Mouse (Mus musculus) erythroblast, embryonic 14.5 days (primary cell): ENCODE measurements around the gene Dtx2. TPM values are rescaled to one million over a fixed set of nuclear protein-coding genes. Genes with fewer than 3 reads are reported as not detected.

Experiments used
- H3K27me3 ChIP-seq: 2 replicates; pipeline ENCODE4 v1.6.1; 2012; ENCODE audit warnings: inconsistent platforms; ENCODE audit not compliant: control insufficient read depth
- H3K36me3 ChIP-seq: 2 replicates; pipeline ENCODE4 v1.6.1; 2012; ENCODE audit warnings: mild to moderate bottlenecking, inconsistent platforms; ENCODE audit not compliant: control insufficient read depth
- H3K4me1 ChIP-seq: 2 replicates; pipeline ENCODE4 v1.6.1; 2012; ENCODE audit warnings: inconsistent platforms; ENCODE audit not compliant: control insufficient read depth
- H3K4me3 ChIP-seq: replicated peaks from 2 replicates; pipeline ENCODE3; 2012; ENCODE audit warnings: moderate library complexity, mild to moderate bottlenecking, inconsistent platforms
- H3K9me3 ChIP-seq: 2 replicates; pipeline ENCODE4 v1.6.1; 2012; ENCODE audit warnings: low read length, inconsistent platforms, mixed read lengths; ENCODE audit not compliant: control insufficient read depth
- GATA1 ChIP-seq: IDR thresholded peaks from 2 replicates; pipeline ENCODE4 v1.6.1; 2012; ENCODE audit warnings: low read length, inconsistent platforms, mixed read lengths
- TAL1 ChIP-seq: IDR thresholded peaks from 3 replicates; pipeline ENCODE4 v1.6.1; 2012; ENCODE audit warnings: low read length, inconsistent platforms, mixed read lengths
- polyA plus RNA-seq: library from polyadenylated mRNA; stranded (reverse); fragments of >175 nt; gene quantifications from 2 replicates; pipeline ENCODE4 v1.2.3, GENCODE M21; 2012

Gene Dtx2
- polyA plus RNA-seq, 1 experiment, result 0.84 TPM

GRCm38 (mm10) chr5:135970247-135970646, 24.4 kb upstream of the Dtx2 start:
- peaks cover 7% of the 10 kb centered on the region for H3K27me3 ChIP-seq
- H3K4me3 ChIP-seq, result no peak overlapping the region
- no peak for TF ChIP-seq TAL1
- no peak for TF ChIP-seq GATA1
- H3K4me1 ChIP-seq, result peaks cover 13% of the 10 kb centered on the region
- H3K36me3 ChIP-seq, result no peaks in the 10 kb centered on the region
- H3K9me3 ChIP-seq, result no peaks in the 10 kb centered on the region

- TF ChIP-seq GATA1 (no peak), TAL1 (no peak)
- H3K4me1 ChIP-seq, result peaks cover 16% of the 10 kb centered on the region
- H3K9me3 ChIP-seq, result no peaks in the 10 kb centered on the region
- no peaks in the 10 kb centered on the region for H3K36me3 ChIP-seq
- H3K27me3 ChIP-seq, result no peaks in the 10 kb centered on the region
- H3K4me3 ChIP-seq, result no peak overlapping the region
Observed at GRCm38 (mm10) chr5:135971876-135972275, 22.7 kb upstream of the Dtx2 start.

DNA sequence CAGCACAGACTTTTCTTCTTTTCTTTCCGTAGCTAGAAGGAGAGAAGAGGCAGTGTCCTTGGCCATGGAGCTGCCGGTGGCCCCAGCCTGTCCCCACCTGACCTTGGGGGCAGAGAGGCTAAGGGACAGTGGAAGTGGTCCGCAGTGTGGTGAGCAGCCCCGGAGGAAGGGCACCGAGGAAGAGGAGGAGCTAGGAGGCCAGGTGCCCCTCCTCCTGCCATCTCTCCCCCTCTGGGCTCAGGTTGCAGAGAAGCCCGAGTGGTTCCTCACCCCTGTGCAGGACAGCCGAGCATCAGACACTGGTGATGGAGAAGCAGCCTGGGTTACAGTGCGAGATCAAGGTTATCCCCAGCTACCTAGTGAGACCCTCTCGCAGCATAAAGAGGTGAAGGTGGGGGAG, 20.2 kb upstream of the Dtx2 start, which contains the start of gene Ssc4d:
Gene Ssc4d (minus strand): TSS at position 167 of the 400 bp plus-strand sequence.
- Histone ChIP-seq H3K4me3 (no peak within 1 kb of the TSS), H3K4me1 (peaks cover 15% of the 10 kb centered on the region), H3K27me3 (no peaks in the 10 kb centered on the region), H3K36me3 (no peaks in the 10 kb centered on the region), H3K9me3 (no peaks in the 10 kb centered on the region)
- TF ChIP-seq TAL1 (no peak), GATA1 (no peak)

- 0 out of 2 replicates have a peak, but pooled peaks cover 4% of the 10 kb centered on the region for H3K27me3 ChIP-seq
- TF ChIP-seq GATA1 (no peak), TAL1 (no peak)
- H3K36me3 ChIP-seq, result no peaks in the 10 kb centered on the region
- H3K9me3 ChIP-seq, result no peaks in the 10 kb centered on the region
- no peak overlapping the region for H3K4me3 ChIP-seq
- peaks cover 14% of the 10 kb centered on the region for H3K4me1 ChIP-seq
Observed at GRCm38 (mm10) chr5:135975893-135976668, 18.5 kb upstream of the Dtx2 start.

GRCm38 (mm10) chr5:135979381-135979780, 15.2 kb upstream of the Dtx2 start:
- TF ChIP-seq GATA1 (no peak), TAL1 (no peak)
- H3K36me3 ChIP-seq, result no peaks in the 10 kb centered on the region
- no peak overlapping the region for H3K4me3 ChIP-seq
- peaks cover 4% of the 10 kb centered on the region; the same call in 1 of the 2 replicates for H3K27me3 ChIP-seq
- H3K9me3 ChIP-seq, result no peaks in the 10 kb centered on the region
- H3K4me1 ChIP-seq, result peaks cover 12% of the 10 kb centered on the region

DNA sequence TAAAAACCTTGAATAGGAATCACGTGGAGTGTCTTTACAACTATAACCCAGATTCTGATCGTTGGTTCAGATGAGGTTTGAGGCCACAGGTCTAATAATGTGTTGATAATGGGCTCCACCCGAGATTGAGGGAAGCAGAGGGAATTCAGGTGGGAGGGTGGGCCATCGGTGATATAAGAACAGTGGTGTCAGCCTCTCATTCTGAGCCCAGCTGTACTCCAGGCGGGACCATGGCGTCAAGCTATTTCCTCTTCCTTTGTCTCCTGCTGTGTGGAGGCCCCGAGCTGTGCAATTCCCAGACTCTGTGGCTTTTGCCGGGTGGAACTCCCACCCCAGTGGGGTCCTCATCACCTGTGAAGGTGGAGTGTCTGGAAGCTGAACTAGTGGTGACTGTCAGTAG, 14.7 kb upstream of the Dtx2 start, which contains the start of gene Zp3:
Gene Zp3 (plus strand): TSS at position 196 of the 400 bp plus-strand sequence.
- H3K9me3 ChIP-seq, result no peaks in the 10 kb centered on the region
- peaks cover 10% of the 10 kb centered on the region for H3K4me1 ChIP-seq
- no peaks in the 10 kb centered on the region for H3K36me3 ChIP-seq
- H3K27me3 ChIP-seq, result peaks cover 4% of the 10 kb centered on the region; the same call in 1 of the 2 replicates
- H3K4me3 ChIP-seq, result no peak within 1 kb of the TSS
- TF ChIP-seq TAL1 (no peak), GATA1 (no peak)

GRCm38 (mm10) chr5:135982398-135982797, 12.2 kb upstream of the Dtx2 start:
- Histone ChIP-seq H3K4me1 (no peaks in the 10 kb centered on the region), H3K9me3 (no peaks in the 10 kb centered on the region), H3K4me3 (no peak overlapping the region), H3K36me3 (no peaks in the 10 kb centered on the region), H3K27me3 (peaks cover 4% of the 10 kb centered on the region; the same call in 1 of the 2 replicates)
- TF ChIP-seq TAL1 (no peak), GATA1 (no peak)

DNA sequence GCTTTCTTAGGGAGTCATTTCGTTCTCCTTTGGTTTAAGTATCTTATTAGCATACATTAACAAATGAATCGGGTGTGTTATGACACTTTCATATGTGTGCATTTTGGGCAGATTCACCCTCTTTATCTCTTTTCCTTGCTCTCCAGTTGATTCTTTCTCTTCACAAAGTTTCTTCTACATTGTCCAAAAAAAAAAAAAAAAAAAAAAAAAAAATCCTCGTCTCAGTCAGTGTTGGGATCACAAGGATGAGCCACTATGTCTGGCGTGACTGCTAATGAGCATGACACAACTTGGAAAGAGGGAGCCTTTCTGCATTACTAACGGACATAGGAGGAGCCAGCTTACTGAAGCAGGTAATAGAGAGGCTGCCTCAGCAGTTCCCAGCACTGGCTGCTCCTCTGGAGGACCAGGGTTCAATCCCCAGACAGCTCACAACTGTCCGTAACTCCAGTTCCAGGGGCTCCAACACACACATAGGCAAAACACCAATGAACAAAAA, 10.0 kb upstream of the Dtx2 start:
- Histone ChIP-seq H3K4me1 (no peaks in the 10 kb centered on the region), H3K9me3 (no peaks in the 10 kb centered on the region), H3K36me3 (no peaks in the 10 kb centered on the region), H3K27me3 (peaks cover 4% of the 10 kb centered on the region; the same call in 1 of the 2 replicates), H3K4me3 (no peak overlapping the region)
- TF ChIP-seq TAL1, result no peak
- TF ChIP-seq GATA1, result no peak

- H3K27me3 ChIP-seq, result no peaks in the 10 kb centered on the region; the same call in 1 of the 2 replicates
- H3K36me3 ChIP-seq, result no peaks in the 10 kb centered on the region
- TF ChIP-seq TAL1 (no peak), GATA1 (no peak)
- H3K9me3 ChIP-seq, result no peaks in the 10 kb centered on the region
- no peaks in the 10 kb centered on the region for H3K4me1 ChIP-seq
- no peak overlapping the region for H3K4me3 ChIP-seq
Observed at GRCm38 (mm10) chr5:135987248-135987647, 7.4 kb upstream of the Dtx2 start.
